Mouse (Mus musculus) layer of hippocampus, postnatal 14 days (tissue): ENCODE measurements around the gene Vmn1r23. TPM values are rescaled to one million over a fixed set of nuclear protein-coding genes. Genes with fewer than 3 reads are reported as not detected.
"Not testable (repeated sequence)": the region's sequence is repeated elsewhere in the genome, so short reads cannot be mapped to it uniquely, and the experiment has no call there.

Experiments
- DNase-seq, 2 experiments: peaks; one replicate each; pipeline ENCODE4 v3.0.0; 2021 to 2022; ENCODE audit warnings: low spot score in 2 of 2, mixed read lengths in 1 of 2
- long read RNA-seq, 2 experiments: library from polyadenylated mRNA; stranded (forward); transcript quantifications; one replicate each; pipeline ENCODE4 v2.0.0; 2021
- total RNA-seq, 2 experiments: library from RNA; stranded (reverse); gene quantifications; 2 replicates each; pipeline ENCODE4 v1.2.3; 2021

Vmn1r23 gene
- not detected for total RNA-seq
- long read RNA-seq, experiment 1, result 0 reads
- long read RNA-seq, experiment 2, result 0 reads

- DNase-seq, result no peak
These were observed at the start of gene Vmn1r23 for GRCm38 (mm10) chr6:57926738-57927137. Gene Vmn1r23 (minus strand): TSS chr6:57926838.

GRCm38 (mm10) chr6:57961403-57961802 lies 34.8 kb upstream of the Vmn1r23 start, which contains the start of gene Vmn1r24:
Gene Vmn1r24 (minus strand): TSS chr6:57961503.
- not testable (repeated sequence) for DNase-seq

- no peak for DNase-seq
These were observed 18.7 kb downstream of the Vmn1r23 start, which contains the start of gene Vmn1r22 for GRCm38 (mm10) chr6:57907928-57908327. Gene Vmn1r22 (minus strand): TSS chr6:57908028.

Other genes with a start within 250 kb of the Vmn1r23 start
- 1 to 10 TPM; 6.8 to 7.5 TPM for gene Pyurf, start 234.8 kb downstream of the Vmn1r23 start, total RNA-seq
- gene Lancl2, start 224.3 kb downstream of the Vmn1r23 start, total RNA-seq, result 100 to 1,000 TPM; 108 to 109 TPM
- gene Vopp1, start 101.7 kb downstream of the Vmn1r23 start, total RNA-seq, result 10 to 100 TPM; 61.7 to 66.7 TPM
- not detected for gene Vmn1r21, start 76.5 kb downstream of the Vmn1r23 start, total RNA-seq
- gene Vmn1r22, start 18.8 kb downstream of the Vmn1r23 start, total RNA-seq, result not detected
- gene Vmn1r24, start 34.7 kb upstream of the Vmn1r23 start, total RNA-seq, result not detected
- not detected for gene Vmn1r25, start 54.0 kb upstream of the Vmn1r23 start, total RNA-seq
- gene Vmn1r26, start 88.3 kb upstream of the Vmn1r23 start, total RNA-seq, result not detected